Mouse (Mus musculus): ENCODE data around the gene Syn3.
"Not testable (repeated sequence)": the region's sequence is repeated elsewhere in the genome, so short reads cannot be mapped to it uniquely, and the experiment has no call there.

Syn3 gene

GRCm38 (mm10) chr10:86074134-86074533, 424.6 kb downstream of the Syn3 start:
- no peak for DNase-seq

GRCm38 (mm10) chr10:86070751-86071150, 427.9 kb downstream of the Syn3 start:
- no peak for DNase-seq

GRCm38 (mm10) chr10:86069341-86069740, 429.4 kb downstream of the Syn3 start:
- peak; percentile 76 to 86 for DNase-seq

GRCm38 (mm10) chr10:86067911-86068310, 430.8 kb downstream of the Syn3 start:
- peak; percentile 65 to 66 for DNase-seq

GRCm38 (mm10) chr10:86066651-86067050, 432.0 kb downstream of the Syn3 start:
- DNase-seq, result no peak

- DNase-seq, result no peak
Observed at GRCm38 (mm10) chr10:86065661-86066060, 433.0 kb downstream of the Syn3 start.

- DNase-seq, result peak; percentile 90 to 92
Observed at GRCm38 (mm10) chr10:86064937-86065336, 433.8 kb downstream of the Syn3 start.

- DNase-seq, result no peak
Observed at GRCm38 (mm10) chr10:86063018-86063384, 435.7 kb downstream of the Syn3 start.

GRCm38 (mm10) chr10:86062261-86063017, 436.3 kb downstream of the Syn3 start:
- no peak for DNase-seq

- no peak for DNase-seq
Observed at GRCm38 (mm10) chr10:86060267-86060666, 438.4 kb downstream of the Syn3 start.

GRCm38 (mm10) chr10:86057712-86058111, 441.0 kb downstream of the Syn3 start:
- peak; percentile 82 to 92 for DNase-seq

GRCm38 (mm10) chr10:86057286-86057685, 441.4 kb downstream of the Syn3 start:
- DNase-seq, result peak; percentile 76 to 84

GRCm38 (mm10) chr10:86056297-86056903, 442.3 kb downstream of the Syn3 start:
- no peak for DNase-seq

GRCm38 (mm10) chr10:86052818-86053522, 445.7 kb downstream of the Syn3 start:
- no peak for DNase-seq

GRCm38 (mm10) chr10:86050522-86050921, 448.2 kb downstream of the Syn3 start:
- no peak for DNase-seq

- no peak for DNase-seq
Observed at GRCm38 (mm10) chr10:86047786-86048185, 450.9 kb downstream of the Syn3 start.

- no peak for DNase-seq
Observed at GRCm38 (mm10) chr10:86046371-86046770, 452.3 kb downstream of the Syn3 start.

- peak in 1 of 2 experiments; percentile 39 for DNase-seq
Observed at GRCm38 (mm10) chr10:86044066-86044465, 454.6 kb downstream of the Syn3 start.

- DNase-seq, result no peak
Observed at GRCm38 (mm10) chr10:86043651-86044050, 455.0 kb downstream of the Syn3 start.

GRCm38 (mm10) chr10:86034007-86034728, 464.5 kb downstream of the Syn3 start:
- DNase-seq, result no peak

- no peak for DNase-seq
Observed at GRCm38 (mm10) chr10:86032517-86032916, 466.2 kb downstream of the Syn3 start.

GRCm38 (mm10) chr10:86030743-86031142, 468.0 kb downstream of the Syn3 start:
- no peak for DNase-seq

- DNase-seq, result not testable (repeated sequence)
Observed at GRCm38 (mm10) chr10:86026807-86027206, 471.9 kb downstream of the Syn3 start.

All from kidney, adult 8-10 months (tissue).